Mouse (Mus musculus): ENCODE measurements around the gene Stxbp6.

The Stxbp6 gene

GRCm38 (mm10) chr12:44947823-44948222 is 126.7 kb downstream of the Stxbp6 start:
- in situ Hi-C loops (cut with MboI; ENCODE audit: low pct_unique_long_range_greater_than_20kb in 1 of 2, low sequenced_read_pairs in 2 of 2, unreplicated experiment in 1 of 2): no loop called here

GRCm38 (mm10) chr12:44940325-44940724 is 134.2 kb downstream of the Stxbp6 start:
- in situ Hi-C loops (cut with MboI; ENCODE audit: low pct_unique_long_range_greater_than_20kb in 1 of 2, low sequenced_read_pairs in 2 of 2, unreplicated experiment in 1 of 2): no loop called here

DNA sequence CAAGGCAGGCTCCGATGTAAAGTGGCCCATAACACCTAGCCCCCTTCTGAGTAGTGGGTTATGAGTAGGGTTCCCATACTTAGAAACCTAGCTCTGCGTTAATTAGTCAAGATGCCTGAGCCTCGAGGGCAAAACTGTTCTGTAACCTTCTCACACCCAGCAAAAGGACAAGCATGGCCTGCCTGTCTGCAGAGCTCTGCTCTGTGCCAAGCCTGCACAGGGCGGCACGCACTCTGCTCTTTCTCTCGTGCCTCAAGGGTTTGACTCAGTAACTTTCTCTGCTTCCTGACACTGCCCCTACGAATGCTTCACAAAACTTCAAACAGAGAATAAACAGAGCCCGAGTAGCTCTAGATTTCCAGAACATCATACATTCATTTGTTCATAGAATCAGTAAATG is 135.4 kb downstream of the Stxbp6 start:
- in situ Hi-C loops (cut with MboI; ENCODE audit: low pct_unique_long_range_greater_than_20kb in 1 of 2, low sequenced_read_pairs in 2 of 2, unreplicated experiment in 1 of 2): no loop called here

DNA sequence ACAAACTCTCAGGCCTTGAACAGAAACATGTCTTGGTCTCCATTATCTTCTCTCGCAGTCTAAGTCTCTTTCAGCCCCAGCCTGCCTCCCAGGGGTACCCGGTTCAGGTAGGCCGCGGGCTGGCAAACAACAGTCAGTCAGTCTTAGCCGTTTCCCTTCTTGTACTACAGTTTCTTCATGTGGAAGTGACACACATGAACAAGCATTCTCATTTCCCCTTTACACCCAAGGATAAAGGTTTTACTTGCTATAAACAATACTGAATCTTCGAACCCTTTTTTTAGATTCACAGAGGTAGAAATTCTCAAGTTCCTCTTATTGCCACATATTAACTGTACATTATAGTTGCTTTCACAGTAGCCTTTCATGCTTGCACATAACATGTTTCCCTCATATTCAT is 141.6 kb downstream of the Stxbp6 start:
- in situ Hi-C loops (cut with MboI; ENCODE audit: low pct_unique_long_range_greater_than_20kb in 1 of 2, low sequenced_read_pairs in 2 of 2, unreplicated experiment in 1 of 2): no loop called here

DNA sequence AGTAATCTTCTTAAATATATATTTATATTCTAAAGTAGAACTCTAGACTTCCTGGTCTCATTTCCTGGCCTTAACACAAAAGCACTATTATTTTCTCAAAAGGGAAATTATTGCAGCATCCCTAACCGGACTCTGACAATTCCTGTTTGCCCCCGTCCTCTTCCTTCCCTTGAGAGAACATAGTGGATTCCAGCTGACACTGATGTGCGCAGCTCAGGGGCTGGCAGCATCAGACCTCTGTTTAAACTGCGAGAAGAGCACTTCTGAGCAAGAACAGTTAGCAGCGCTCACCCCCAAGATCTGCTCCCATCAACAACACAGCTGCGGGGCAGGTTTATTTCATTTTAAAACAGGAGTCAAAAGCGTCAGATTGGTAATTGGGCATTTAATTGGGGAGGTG is 142.8 kb downstream of the Stxbp6 start:
- in situ Hi-C loops (cut with MboI; ENCODE audit: low pct_unique_long_range_greater_than_20kb in 1 of 2, low sequenced_read_pairs in 2 of 2, unreplicated experiment in 1 of 2): no loop called here

DNA sequence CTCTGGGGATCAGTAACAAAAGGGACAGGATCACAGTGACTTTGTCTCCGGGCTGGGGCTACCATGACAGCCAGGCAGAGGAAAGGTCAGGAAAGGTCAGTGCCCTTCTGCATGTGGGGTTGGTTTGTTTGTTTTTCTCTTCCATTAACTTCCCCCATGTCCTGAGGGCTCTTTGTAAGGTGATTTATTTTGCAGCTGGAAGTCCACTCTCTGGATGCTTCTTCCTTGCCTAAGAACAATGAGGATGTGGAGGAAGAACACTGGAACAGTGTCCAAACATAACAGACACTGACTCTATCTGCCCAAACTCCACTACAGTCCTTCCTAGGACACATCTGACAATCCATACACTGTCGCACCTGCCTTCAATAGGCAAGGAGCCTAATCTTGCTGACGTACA is 146.1 kb downstream of the Stxbp6 start:
- in situ Hi-C loops (cut with MboI; ENCODE audit: low pct_unique_long_range_greater_than_20kb in 1 of 2, low sequenced_read_pairs in 2 of 2, unreplicated experiment in 1 of 2): no loop called here

- in situ Hi-C loops (cut with MboI; ENCODE audit: low pct_unique_long_range_greater_than_20kb in 1 of 2, low sequenced_read_pairs in 2 of 2, unreplicated experiment in 1 of 2): no loop called here
Observed at GRCm38 (mm10) chr12:44925901-44926300, 148.6 kb downstream of the Stxbp6 start.

DNA sequence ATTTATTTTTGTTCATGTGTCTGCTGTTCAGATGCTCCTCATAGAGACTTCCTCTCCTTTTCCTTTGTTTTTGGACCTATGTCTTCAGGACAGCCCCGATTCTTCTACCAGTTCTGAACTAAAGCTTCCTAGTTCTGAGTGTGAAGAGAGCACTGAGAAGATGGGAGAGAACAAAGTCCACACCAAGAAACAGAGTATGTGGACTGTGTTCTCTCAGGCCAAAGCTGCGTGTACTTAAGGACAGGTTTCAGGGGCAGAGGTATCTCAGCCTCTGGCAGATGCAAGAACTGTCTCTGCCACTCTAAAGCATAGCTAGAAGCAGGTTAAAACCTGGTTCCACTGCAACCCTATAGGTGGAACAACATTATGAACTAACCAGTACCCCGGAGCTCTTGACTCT is 151.2 kb downstream of the Stxbp6 start:
- in situ Hi-C loops (cut with MboI; ENCODE audit: low pct_unique_long_range_greater_than_20kb in 1 of 2, low sequenced_read_pairs in 2 of 2, unreplicated experiment in 1 of 2): no loop called here

DNA sequence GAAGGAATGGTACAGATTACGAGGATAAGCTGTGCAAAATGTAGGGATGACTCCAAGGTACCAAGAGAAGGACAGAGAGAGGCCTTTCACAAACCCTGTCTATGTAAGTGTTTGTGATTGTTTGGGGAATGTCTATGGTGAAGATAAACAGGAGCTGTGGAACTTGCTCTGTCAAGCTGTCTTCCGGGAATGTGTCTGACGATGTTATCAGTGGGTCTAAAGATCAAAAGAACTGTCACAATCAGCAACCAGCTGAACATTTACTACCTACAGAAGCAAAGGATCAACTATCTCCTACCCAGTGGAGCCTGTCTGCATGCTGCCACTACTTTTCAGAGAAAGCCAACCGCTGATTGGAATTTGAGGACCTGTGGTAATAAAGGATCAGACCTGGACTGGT is 152.3 kb downstream of the Stxbp6 start:
- in situ Hi-C loops (cut with MboI; ENCODE audit: low pct_unique_long_range_greater_than_20kb in 1 of 2, low sequenced_read_pairs in 2 of 2, unreplicated experiment in 1 of 2): no loop called here

- in situ Hi-C loops (cut with MboI; ENCODE audit: low pct_unique_long_range_greater_than_20kb in 1 of 2, low sequenced_read_pairs in 2 of 2, unreplicated experiment in 1 of 2): no loop called here
Observed at GRCm38 (mm10) chr12:44919613-44920012, 154.9 kb downstream of the Stxbp6 start.

GRCm38 (mm10) chr12:44918929-44919328 is 155.6 kb downstream of the Stxbp6 start:
- in situ Hi-C loops (cut with MboI; ENCODE audit: low pct_unique_long_range_greater_than_20kb in 1 of 2, low sequenced_read_pairs in 2 of 2, unreplicated experiment in 1 of 2): no loop called here

DNA sequence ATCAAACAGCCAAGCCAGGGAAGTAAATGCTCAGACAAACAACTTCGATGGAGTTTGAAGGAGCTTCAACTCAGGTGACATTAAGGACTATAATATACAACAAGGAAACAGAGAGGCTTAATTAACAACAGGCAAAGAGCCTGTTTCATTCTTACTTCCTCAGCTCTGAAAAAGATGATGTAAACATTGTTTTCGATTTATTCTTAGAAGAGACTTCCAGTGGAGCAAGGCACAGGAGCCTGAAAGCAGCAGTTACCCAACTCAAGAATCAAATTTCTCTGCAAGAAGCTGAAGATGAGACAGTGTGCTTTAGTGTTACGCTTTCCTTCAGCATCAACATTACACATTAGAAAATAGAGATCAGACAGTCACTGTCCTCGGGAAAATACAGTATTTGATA is 160.7 kb downstream of the Stxbp6 start:
- in situ Hi-C loops (cut with MboI; ENCODE audit: low pct_unique_long_range_greater_than_20kb in 1 of 2, low sequenced_read_pairs in 2 of 2, unreplicated experiment in 1 of 2): no loop called here

GRCm38 (mm10) chr12:44908028-44908702 is 166.3 kb downstream of the Stxbp6 start:
- in situ Hi-C loops (cut with MboI; ENCODE audit: low pct_unique_long_range_greater_than_20kb in 1 of 2, low sequenced_read_pairs in 2 of 2, unreplicated experiment in 1 of 2): no loop called here

GRCm38 (mm10) chr12:44906001-44906400 is 168.5 kb downstream of the Stxbp6 start:
- in situ Hi-C loops (cut with MboI; ENCODE audit: low pct_unique_long_range_greater_than_20kb in 1 of 2, low sequenced_read_pairs in 2 of 2, unreplicated experiment in 1 of 2): no loop called here

DNA sequence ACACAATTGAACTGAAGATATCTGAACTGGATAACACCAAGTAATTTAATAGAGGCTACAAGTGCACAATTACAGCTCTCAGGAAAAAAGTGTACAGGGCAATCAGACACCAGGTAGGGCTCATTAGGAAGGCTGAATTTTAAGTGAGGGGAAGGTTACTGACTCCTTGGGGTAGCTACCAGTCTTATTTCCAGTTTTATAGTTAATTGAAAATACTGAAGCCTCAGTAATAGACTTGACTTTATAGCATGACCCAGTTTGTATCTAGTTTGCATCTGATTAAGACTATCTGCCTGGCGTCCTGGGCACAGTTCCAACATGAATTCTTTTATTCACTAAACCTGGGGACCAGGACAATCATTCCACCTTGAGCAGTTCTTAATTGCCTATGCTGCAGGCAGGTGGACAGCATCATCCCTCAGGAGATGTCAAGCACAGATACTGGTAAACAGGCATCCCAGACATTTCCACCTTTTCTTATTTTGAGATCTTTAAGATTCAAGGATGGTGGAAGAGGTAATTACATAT is 171.2 kb downstream of the Stxbp6 start:
- in situ Hi-C loops (cut with MboI; ENCODE audit: low pct_unique_long_range_greater_than_20kb in 1 of 2, low sequenced_read_pairs in 2 of 2, unreplicated experiment in 1 of 2): no loop called here

DNA sequence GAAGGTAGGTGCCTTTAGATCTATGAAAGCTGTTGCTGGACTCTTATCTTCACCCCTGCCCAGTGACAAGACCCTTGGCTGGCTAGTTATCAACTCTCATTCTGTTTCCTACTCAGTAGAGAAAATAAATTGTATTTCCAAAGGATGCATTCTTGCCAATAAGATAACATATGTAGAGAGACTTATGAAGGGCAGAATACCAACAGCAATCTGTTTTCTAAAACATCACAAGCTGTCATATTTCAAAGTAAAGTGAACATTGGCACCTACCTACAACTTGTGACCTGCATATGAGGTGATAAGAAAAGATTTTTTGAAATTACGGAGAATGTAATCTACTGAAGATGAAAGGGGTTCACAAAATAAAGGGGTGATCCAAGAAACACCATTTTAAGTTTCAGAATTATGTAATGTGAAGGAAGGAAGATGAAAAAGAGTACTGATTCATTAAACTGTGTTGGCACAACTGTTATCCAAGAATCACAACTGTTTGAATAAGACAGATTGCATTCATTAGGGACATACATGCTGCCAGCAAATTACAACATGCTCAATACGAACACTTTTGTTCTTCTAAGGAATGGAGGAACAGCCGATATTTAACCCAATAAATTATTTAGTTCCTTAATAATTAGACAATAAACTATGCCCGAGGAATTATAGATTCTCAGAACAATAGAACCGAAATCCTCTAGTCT is 175.2 kb downstream of the Stxbp6 start:
- in situ Hi-C loops (cut with MboI; ENCODE audit: low pct_unique_long_range_greater_than_20kb in 1 of 2, low sequenced_read_pairs in 2 of 2, unreplicated experiment in 1 of 2): no loop called here

DNA sequence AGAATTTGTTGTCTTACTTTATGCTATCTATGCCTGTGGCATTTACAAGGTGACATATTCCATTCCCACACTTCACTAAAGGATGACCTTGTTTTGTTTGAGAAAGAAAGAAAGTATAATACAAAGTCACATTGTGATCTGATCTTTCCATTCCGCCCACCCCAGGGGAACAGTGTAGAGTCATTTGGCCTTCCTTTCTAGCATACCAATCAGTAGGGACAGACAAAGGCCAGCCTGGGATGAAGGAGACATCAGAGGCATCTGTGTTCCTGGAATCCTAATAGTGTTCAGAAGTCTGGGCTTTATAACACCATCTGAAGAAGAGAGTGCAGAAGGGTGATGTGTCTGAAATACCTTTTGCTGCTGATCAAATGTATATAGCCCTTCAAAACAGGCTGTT is 178.0 kb downstream of the Stxbp6 start:
- in situ Hi-C loops (cut with MboI; ENCODE audit: low pct_unique_long_range_greater_than_20kb in 1 of 2, low sequenced_read_pairs in 2 of 2, unreplicated experiment in 1 of 2): no loop called here

GRCm38 (mm10) chr12:44889677-44890393 is 184.7 kb downstream of the Stxbp6 start:
- in situ Hi-C loops (cut with MboI; ENCODE audit: low pct_unique_long_range_greater_than_20kb in 1 of 2, low sequenced_read_pairs in 2 of 2, unreplicated experiment in 1 of 2): no loop called here

DNA sequence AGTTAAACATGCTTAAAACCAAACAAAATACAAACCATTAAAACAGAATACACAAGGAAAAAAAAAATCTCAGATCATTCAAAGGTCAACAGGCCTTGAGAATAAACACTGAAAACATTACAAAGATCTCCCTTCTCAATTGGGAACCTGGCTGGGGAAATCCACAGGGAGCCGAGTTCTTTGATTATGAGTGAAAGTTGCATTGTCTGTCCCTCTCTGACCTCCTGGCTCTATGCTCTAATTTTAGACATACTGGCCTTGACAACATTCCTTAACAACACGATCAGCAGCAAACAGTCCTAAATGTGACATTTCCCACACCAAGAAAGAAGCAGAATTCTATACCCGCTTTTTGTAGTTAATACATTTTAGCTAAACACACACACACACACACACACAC is 187.7 kb downstream of the Stxbp6 start:
- in situ Hi-C loops (cut with MboI; ENCODE audit: low pct_unique_long_range_greater_than_20kb in 1 of 2, low sequenced_read_pairs in 2 of 2, unreplicated experiment in 1 of 2): no loop called here

All from mouse embryonic stem cell (cell line).